Mouse (Mus musculus) stomach, embryonic 15.5 days (tissue): ENCODE data around the gene Lipe. TPM values are rescaled to one million over a fixed set of nuclear protein-coding genes. Genes with fewer than 3 reads are reported as not detected.

ENCODE experiments used
- ATAC-seq: fragments of 200-750 bp; cut with Nextera tagmentation; 2 replicates; pipeline ENCODE4 v1.8.0; 2017; ENCODE audit warnings: low read depth, moderate number of reproducible peaks, moderate TSS enrichment; ENCODE audit not compliant: insufficient read depth, low FRiP score
- H3K27ac ChIP-seq: fragments of 300-500 bp; sonication (generic); 2 replicates; pipeline ENCODE4 v1.5.1; 2015; ENCODE audit warnings: mild to moderate bottlenecking, inconsistent platforms
- H3K27me3 ChIP-seq: fragments of 300-500 bp; sonication (generic); replicated peaks from 2 replicates; pipeline ENCODE4 v1.6.1; 2015; ENCODE audit warnings: inconsistent platforms
- H3K36me3 ChIP-seq: fragments of 300-500 bp; sonication (generic); 2 replicates; pipeline ENCODE4 v1.6.1; 2015; ENCODE audit warnings: inconsistent platforms
- H3K4me1 ChIP-seq: fragments of 300-500 bp; sonication (generic); 2 replicates; pipeline ENCODE4 v1.6.1; 2015; ENCODE audit warnings: inconsistent platforms
- H3K4me2 ChIP-seq: fragments of 300-500 bp; sonication (generic); 2 replicates; pipeline ENCODE4 v1.6.1; 2015; ENCODE audit warnings: mild to moderate bottlenecking, inconsistent platforms
- H3K4me3 ChIP-seq: fragments of 300-500 bp; sonication (generic); replicated peaks from 2 replicates; pipeline ENCODE4 v1.5.1; 2015; ENCODE audit warnings: inconsistent platforms
- H3K9ac ChIP-seq: fragments of 300-500 bp; sonication (generic); 2 replicates; pipeline ENCODE4 v1.6.1; 2015; ENCODE audit warnings: inconsistent platforms
- H3K9me3 ChIP-seq: fragments of 300-500 bp; sonication (generic); 2 replicates; pipeline ENCODE4 v1.6.1; 2016; ENCODE audit warnings: inconsistent platforms
- WGBS: fragments of 180-500 bp; shearing (Covaris S2); methylation state at CpG from one replicate; pipeline ENCODE4 v1.1.7; 2015; 5-methylcytosine and 5-hydroxymethylcytosine counted together
- polyA plus RNA-seq: library from polyadenylated mRNA; unstranded; fragments of >200 nt; fragmentation: Nextera tagmentation; extraction: Ambion mirVana; gene quantifications from 2 replicates; pipeline ENCODE4 v1.2.1, GENCODE M21; 2015

The Lipe gene
- polyA plus RNA-seq, result 8.3 and 8.4 TPM in 2 replicates

- 96% methylated on average over 1 of the region's 1 CpGs for WGBS
These were observed at the start of gene Lipe for GRCm38 (mm10) chr7:25398610-25399009. TSS of gene Lipe (minus strand) at chr7:25398710.

GRCm38 (mm10) chr7:25440816-25441153, 42.3 kb upstream of the Lipe start:
- no peak for ATAC-seq

More at GRCm38 (mm10) chr7:25398610-25399009, at the start of gene Lipe:
- peaks cover 17% of the 10 kb centered on the region for H3K4me1 ChIP-seq
- H3K27ac ChIP-seq, result no peak within 1 kb of the TSS
- H3K4me2 ChIP-seq, result no peak within 1 kb of the TSS
- no peak within 1 kb of the TSS for H3K9ac ChIP-seq
- ATAC-seq, result no peak
- H3K9me3 ChIP-seq, result no peaks in the 10 kb centered on the region
- H3K36me3 ChIP-seq, result no peaks in the 10 kb centered on the region
- no peaks in the 10 kb centered on the region for H3K27me3 ChIP-seq
- no peak within 1 kb of the TSS for H3K4me3 ChIP-seq

DNA sequence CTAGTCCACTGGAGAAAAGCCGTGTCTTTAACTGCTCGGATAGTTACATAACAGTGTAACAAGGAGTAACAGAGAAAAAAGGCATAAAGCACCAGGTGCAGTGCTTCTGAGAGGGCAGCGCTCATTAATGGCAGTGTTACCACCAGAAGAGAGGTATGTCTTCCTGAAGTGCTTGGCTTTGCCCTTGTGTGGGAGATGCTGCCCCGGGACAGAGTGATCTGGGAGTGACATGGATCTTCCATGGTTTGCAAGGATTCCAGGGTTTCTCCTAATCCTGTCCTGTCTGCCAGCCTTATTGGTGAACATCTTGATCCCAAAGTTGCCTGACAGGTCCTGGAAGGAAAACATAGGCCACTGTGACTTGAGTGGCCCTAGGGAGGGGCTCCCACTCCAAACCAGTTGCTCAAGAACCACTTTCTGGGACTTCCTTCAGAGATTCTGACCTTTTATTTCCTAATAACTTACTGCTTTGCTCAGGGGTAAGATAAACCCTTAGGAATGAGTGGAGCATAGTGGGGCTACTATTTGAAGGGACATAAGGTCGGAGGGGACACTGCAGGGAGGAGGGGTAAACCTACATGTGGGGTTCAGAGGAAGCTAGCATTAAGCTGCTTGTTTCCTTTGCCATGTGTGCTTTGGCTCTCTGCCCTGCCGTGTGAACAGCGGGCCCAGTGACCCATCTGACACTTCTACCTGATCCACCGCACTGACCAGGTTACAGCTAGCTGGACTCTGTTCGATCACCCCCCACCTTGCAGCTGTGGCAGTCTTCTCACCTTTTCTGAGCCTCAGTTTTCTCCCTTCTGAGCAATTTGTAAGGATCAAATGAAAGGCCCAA, 41.7 kb upstream of the Lipe start:
- Histone ChIP-seq H3K4me2 (no peak overlapping the region), H3K4me1 (peaks cover 9% of the 10 kb centered on the region; the same call in 1 of the 2 replicates), H3K27ac (peak overlapping the region; percentile 33; the same call in 1 of the 2 replicates), H3K9me3 (no peaks in the 10 kb centered on the region), H3K9ac (no peak overlapping the region), H3K36me3 (no peaks in the 10 kb centered on the region), H3K4me3 (no peak overlapping the region), H3K27me3 (no peaks in the 10 kb centered on the region)
- 78% methylated on average over 9 of the region's 9 CpGs for WGBS
- peak; percentile 57; the same call in 1 of the 2 replicates for ATAC-seq

More at GRCm38 (mm10) chr7:25440816-25441153, 42.3 kb upstream of the Lipe start:
- Histone ChIP-seq H3K36me3 (no peaks in the 10 kb centered on the region), H3K4me3 (no peak overlapping the region), H3K4me1 (peaks cover 9% of the 10 kb centered on the region; the same call in 1 of the 2 replicates), H3K27ac (0 out of 2 replicates have a peak overlapping the region, but pooled peaks have one; percentile 33), H3K27me3 (no peaks in the 10 kb centered on the region), H3K9me3 (no peaks in the 10 kb centered on the region), H3K4me2 (no peak overlapping the region), H3K9ac (no peak overlapping the region)
- 80% methylated on average over 6 of the region's 6 CpGs for WGBS

DNA sequence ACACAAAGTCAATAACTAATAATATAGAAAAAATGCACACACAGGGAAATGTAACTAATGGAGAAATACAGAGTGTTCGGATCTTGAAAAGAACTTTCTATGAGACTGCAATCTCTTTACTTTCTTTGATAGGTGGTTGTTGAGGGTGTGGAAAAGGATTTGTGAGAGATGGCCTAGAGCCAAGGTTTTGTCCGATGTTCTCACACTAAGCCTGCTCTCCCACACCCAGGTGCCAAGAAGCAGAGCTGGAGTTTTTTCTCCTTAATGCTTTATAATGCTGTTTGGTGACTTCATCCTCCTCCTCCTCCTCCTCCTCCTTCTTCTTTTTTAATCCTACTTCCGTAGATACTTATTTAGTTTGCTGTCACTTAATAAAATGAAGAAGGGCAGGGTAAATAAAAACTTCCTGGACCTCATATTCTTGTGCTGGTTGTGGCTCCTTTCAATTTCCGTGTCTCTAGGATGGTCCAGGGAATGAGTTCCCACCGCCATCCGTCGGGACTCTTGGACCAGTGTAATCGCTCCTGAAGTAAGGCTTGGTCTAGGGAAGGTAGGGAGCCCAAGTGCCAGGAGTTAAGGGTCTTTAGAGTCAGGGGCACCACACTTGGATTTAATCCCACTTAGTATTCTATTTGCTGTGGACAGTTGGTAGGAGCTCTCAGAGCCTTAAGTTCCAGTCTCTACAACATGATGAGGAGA, 40.8 kb upstream of the Lipe start:
- peak overlapping the region; percentile 33; the same call in 1 of the 2 replicates for H3K27ac ChIP-seq
- 72% methylated on average over 8 of the region's 8 CpGs for WGBS
- no peak; the same call in 1 of the 2 replicates for ATAC-seq

GRCm38 (mm10) chr7:25436704-25437103, 38.2 kb upstream of the Lipe start:
- ATAC-seq, result no peak
- WGBS, result 77% methylated on average over 2 of the region's 2 CpGs
- peak overlapping the region; percentile 59; the same call in 1 of the 2 replicates for H3K27ac ChIP-seq
- peaks cover 23% of the 10 kb centered on the region; the same call in 1 of the 2 replicates for H3K4me1 ChIP-seq
- no peak overlapping the region for H3K9ac ChIP-seq
- H3K27me3 ChIP-seq, result no peaks in the 10 kb centered on the region
- H3K4me3 ChIP-seq, result no peak overlapping the region
- no peaks in the 10 kb centered on the region for H3K36me3 ChIP-seq
- no peaks in the 10 kb centered on the region for H3K9me3 ChIP-seq
- H3K4me2 ChIP-seq, result 0 out of 2 replicates have a peak overlapping the region, but pooled peaks have one; percentile 3

More for the DNA sequence above, 40.8 kb upstream of the Lipe start:
- Histone ChIP-seq H3K9ac (no peak overlapping the region), H3K4me3 (no peak overlapping the region), H3K9me3 (no peaks in the 10 kb centered on the region), H3K4me1 (peaks cover 15% of the 10 kb centered on the region; the same call in 1 of the 2 replicates), H3K4me2 (no peak overlapping the region), H3K27me3 (no peaks in the 10 kb centered on the region), H3K36me3 (no peaks in the 10 kb centered on the region)

DNA sequence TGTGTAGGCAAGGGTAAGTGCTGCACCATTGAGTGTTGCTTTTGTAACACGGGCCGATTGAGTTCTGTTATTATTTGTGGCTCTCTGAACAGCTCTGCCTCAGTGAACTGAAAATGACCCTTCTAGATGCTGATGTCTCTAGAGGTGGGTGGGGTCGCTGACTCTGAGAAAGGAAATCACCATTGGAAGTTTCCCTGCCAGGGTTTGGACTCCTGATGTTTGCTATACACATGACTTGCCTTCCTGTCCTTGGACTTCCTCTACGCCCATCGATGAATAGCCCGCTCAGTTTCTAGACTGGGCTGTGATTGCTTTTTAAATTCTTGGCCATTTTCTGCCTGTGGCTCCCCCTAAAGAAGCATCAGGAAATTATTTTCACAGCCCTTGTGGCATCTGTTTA, 37.7 kb upstream of the Lipe start:
- H3K36me3 ChIP-seq, result no peaks in the 10 kb centered on the region
- H3K4me2 ChIP-seq, result no peak overlapping the region
- no peak for ATAC-seq
- H3K4me3 ChIP-seq, result no peak overlapping the region
- peak overlapping the region; percentile 59; the same call in 1 of the 2 replicates for H3K27ac ChIP-seq
- H3K4me1 ChIP-seq, result peaks cover 23% of the 10 kb centered on the region; the same call in 1 of the 2 replicates
- H3K9me3 ChIP-seq, result no peaks in the 10 kb centered on the region
- no peak overlapping the region for H3K9ac ChIP-seq
- no peaks in the 10 kb centered on the region for H3K27me3 ChIP-seq
- WGBS, result 72% methylated on average over 6 of the region's 6 CpGs

GRCm38 (mm10) chr7:25435546-25435851, 37.0 kb upstream of the Lipe start:
- WGBS, result 87% methylated on average over 2 of the region's 2 CpGs
- Histone ChIP-seq H3K9ac (no peak overlapping the region), H3K4me2 (no peak overlapping the region), H3K4me1 (peaks cover 23% of the 10 kb centered on the region; the same call in 1 of the 2 replicates), H3K27ac (peak overlapping the region; percentile 48; the same call in 1 of the 2 replicates), H3K27me3 (no peaks in the 10 kb centered on the region), H3K4me3 (no peak overlapping the region), H3K9me3 (no peaks in the 10 kb centered on the region), H3K36me3 (no peaks in the 10 kb centered on the region)
- ATAC-seq, result no peak

DNA sequence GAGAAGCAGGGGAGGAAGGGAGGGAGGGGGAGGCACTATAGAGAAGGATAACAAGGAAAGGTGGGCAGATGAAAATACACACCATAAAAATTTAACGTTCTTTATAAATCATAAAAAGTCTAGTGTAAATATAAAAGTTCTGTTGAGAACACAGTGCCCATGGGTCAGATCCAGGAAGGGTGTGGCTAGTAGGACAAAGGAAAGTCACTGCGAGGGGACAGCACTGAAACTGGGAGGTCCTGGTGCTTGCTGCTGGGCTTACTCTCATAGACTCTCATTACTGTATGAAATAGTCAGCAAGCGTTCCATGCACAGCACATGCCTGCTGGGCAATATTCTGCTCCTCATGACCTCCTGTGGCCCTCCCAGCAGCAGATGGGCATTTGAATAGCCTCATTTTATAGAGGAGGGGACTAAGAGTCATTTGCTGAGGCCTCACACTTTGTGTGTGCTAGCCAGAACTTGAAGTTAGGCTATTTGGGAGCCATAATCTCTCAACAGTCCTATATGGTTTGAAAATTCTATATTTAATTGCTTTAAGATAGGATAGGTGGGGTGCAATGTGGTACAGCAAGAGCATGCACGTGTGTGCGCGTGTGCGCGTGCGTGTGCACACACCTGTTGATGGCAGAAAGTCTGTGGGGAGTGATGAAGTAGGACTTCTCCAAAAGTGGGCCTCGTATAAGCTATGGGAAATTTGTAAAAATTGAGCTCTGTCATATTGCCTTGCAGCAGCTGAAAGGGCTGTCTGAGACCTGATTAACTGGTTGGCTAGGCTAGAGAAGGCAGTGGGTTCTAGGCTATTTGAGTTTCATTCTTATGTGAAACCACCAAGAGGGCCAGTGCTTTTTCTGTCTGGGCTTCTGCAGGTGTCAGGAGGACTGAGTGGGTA, 36.4 kb upstream of the Lipe start:
- Histone ChIP-seq H3K9me3 (no peaks in the 10 kb centered on the region), H3K27me3 (no peaks in the 10 kb centered on the region), H3K9ac (no peak overlapping the region), H3K4me1 (peaks cover 20% of the 10 kb centered on the region; the same call in 1 of the 2 replicates), H3K27ac (peak overlapping the region; percentile 73), H3K4me3 (no peak overlapping the region), H3K36me3 (no peaks in the 10 kb centered on the region), H3K4me2 (no peak overlapping the region)
- ATAC-seq, result no peak
- WGBS, result 82% methylated on average over 10 of the region's 10 CpGs

DNA sequence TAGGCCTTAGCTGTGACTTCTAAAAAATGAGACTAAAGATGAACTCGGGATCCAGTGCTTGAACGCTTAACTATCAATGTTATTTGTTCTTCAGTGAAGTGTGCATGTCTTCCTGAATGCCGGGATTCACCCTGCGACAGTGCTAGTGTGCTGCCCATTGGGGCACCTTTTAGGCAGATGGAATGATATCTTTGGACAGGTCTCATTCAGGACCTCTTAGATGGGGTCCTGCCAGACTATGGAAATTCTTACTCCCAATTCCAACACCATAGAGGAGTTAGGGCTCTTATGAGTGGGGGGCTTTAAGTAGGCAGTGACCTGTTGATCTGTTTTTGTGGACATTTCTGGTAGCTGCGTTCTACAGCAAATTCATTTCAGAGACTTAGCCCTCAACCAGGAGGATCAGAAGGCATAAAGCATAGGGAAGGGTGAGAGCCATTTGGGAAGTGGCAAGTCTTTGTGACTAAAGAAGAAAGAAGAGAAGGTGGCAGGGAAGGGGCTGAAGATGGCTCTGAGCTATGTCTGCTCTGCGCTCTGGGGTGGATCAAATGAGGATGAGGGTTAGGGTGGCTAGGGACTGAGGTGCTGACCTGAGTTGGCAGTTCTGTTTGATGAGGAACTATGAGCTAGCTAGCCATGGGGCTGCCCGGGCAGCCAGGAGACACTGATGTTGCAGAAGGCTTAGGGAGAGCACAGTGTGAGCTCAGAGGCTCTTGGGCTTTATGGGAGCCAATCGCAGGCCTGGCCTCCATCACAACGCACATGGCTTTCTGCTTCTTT, 35.5 kb upstream of the Lipe start:
- Histone ChIP-seq H3K4me3 (no peak overlapping the region), H3K9me3 (no peaks in the 10 kb centered on the region), H3K4me1 (peaks cover 15% of the 10 kb centered on the region; the same call in 1 of the 2 replicates), H3K4me2 (no peak overlapping the region), H3K36me3 (no peaks in the 10 kb centered on the region), H3K27me3 (no peaks in the 10 kb centered on the region), H3K9ac (no peak overlapping the region), H3K27ac (peak overlapping the region; percentile 73)
- no peak for ATAC-seq
- 79% methylated on average over 9 of the region's 9 CpGs for WGBS

DNA sequence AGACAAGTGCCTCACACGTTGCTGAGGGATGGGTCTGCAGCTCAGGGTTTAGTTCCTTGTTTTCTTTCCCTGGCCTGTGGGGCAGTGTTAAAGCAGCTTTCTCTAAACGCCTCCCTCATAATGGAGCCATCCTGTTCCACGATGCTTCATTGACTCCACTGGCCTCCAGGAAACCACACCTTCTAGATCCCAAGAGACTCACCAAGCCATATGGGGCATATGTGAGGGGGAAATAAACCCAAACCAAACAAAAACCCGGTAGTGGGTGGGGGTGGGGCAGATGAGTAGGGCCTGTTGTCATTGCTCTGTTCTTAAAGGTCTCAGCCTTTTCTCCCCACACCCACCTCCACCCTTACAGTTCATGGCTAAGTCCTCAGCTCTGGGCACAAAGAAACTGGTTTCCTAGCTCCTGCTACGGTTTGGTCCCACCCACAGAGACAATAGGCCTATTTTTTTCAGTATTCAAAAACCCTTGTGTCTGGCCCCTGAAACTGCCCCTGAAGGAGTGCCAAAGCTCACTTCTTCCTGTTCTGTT, 34.6 kb upstream of the Lipe start:
- WGBS, result 18% methylated on average over 5 of the region's 5 CpGs
- Histone ChIP-seq H3K27me3 (no peaks in the 10 kb centered on the region), H3K4me1 (peaks cover 15% of the 10 kb centered on the region; the same call in 1 of the 2 replicates), H3K4me2 (no peak overlapping the region), H3K9ac (no peak overlapping the region), H3K36me3 (no peaks in the 10 kb centered on the region), H3K9me3 (no peaks in the 10 kb centered on the region), H3K27ac (peak overlapping the region; percentile 73), H3K4me3 (no peak overlapping the region)
- peak; percentile 65; the same call in 1 of the 2 replicates for ATAC-seq
